Mouse (Mus musculus) small intestine, adult 2 months (tissue): Measurements from ENCODE around the gene Atf7. TPM values are rescaled to one million over a fixed set of nuclear protein-coding genes. Genes with fewer than 3 reads are reported as not detected.

Experiments used
- H3K27ac ChIP-seq: fragments of 200-500 bp; 2 replicates; pipeline ENCODE4 v1.5.1; 2012; ENCODE audit warnings: low read depth, low read length, control low read depth, inconsistent platforms; ENCODE audit not compliant: insufficient read depth
- H3K27me3 ChIP-seq: fragments of 200-500 bp; 2 replicates; pipeline ENCODE4 v1.6.1; 2012; ENCODE audit warnings: mild to moderate bottlenecking, moderate library complexity, low read length, inconsistent platforms; ENCODE audit not compliant: control insufficient read depth, insufficient read depth
- H3K36me3 ChIP-seq: fragments of 200-500 bp; 2 replicates; pipeline ENCODE4 v1.6.1; 2012; ENCODE audit warnings: mild to moderate bottlenecking, low read length, control low read depth, inconsistent platforms; ENCODE audit not compliant: control insufficient read depth, insufficient read depth
- H3K4me1 ChIP-seq: fragments of 200-500 bp; 2 replicates; pipeline ENCODE4 v1.6.1; 2012; ENCODE audit warnings: low read length, inconsistent platforms, mixed read lengths; ENCODE audit not compliant: control insufficient read depth, insufficient read depth, insufficient read length
- H3K4me3 ChIP-seq: fragments of 200-500 bp; 2 replicates; pipeline ENCODE4 v1.5.1; 2012; ENCODE audit warnings: low read depth, mild to moderate bottlenecking, control low read depth, inconsistent platforms, low read length, moderate library complexity
- CTCF ChIP-seq: fragments of 200-500 bp; IDR thresholded peaks from 2 replicates; pipeline ENCODE4 v1.5.1; 2012; ENCODE audit warnings: low read depth, mild to moderate bottlenecking, control low read depth, inconsistent platforms, low read length, moderate library complexity, mixed read lengths; ENCODE audit not compliant: insufficient replicate concordance, insufficient read length; ENCODE audit errors: extremely low read depth
- POLR2A ChIP-seq: fragments of 200-500 bp; IDR thresholded peaks from 2 replicates; pipeline ENCODE4 v1.6.1; 2012; ENCODE audit warnings: low read depth, mild to moderate bottlenecking, control low read depth, inconsistent platforms, low read length, moderate library complexity
- WGBS: fragments of 180-500 bp; shearing (Covaris S2); methylation state at CpG from one replicate; pipeline ENCODE4 v1.1.7; 2018; 5-methylcytosine and 5-hydroxymethylcytosine counted together
- polyA plus RNA-seq: library from polyadenylated mRNA; depleted of rRNA; stranded (reverse); fragments of >200 nt; gene quantifications from 2 replicates; pipeline ENCODE4 v1.2.3, GENCODE M21; 2012

Gene Atf7
- polyA plus RNA-seq, 1 experiment = 38.6 TPM

- H3K27me3 ChIP-seq = no peaks in the 10 kb centered on the region
- no peak for TF ChIP-seq POLR2A
- TF ChIP-seq CTCF = no peak
- H3K4me1 ChIP-seq = no peaks in the 10 kb centered on the region; the same call in 1 of the 2 replicates
- no peaks in the 10 kb centered on the region for H3K36me3 ChIP-seq
- H3K27ac ChIP-seq = no peak overlapping the region
- H3K4me3 ChIP-seq = no peak overlapping the region
- WGBS = 45% methylated on average over 3 of the region's 3 CpGs
Measured at GRCm38 (mm10) chr15:102572081-102572480, 53.2 kb downstream of the Atf7 start.

- no peak overlapping the region for H3K27ac ChIP-seq
- TF ChIP-seq POLR2A (no peak), CTCF (no peak)
- WGBS = 75% methylated on average over 2 of the region's 2 CpGs
Measured at GRCm38 (mm10) chr15:102567849-102568248, 57.4 kb downstream of the Atf7 start.

GRCm38 (mm10) chr15:102563681-102564080 is 61.6 kb downstream of the Atf7 start:
- H3K27me3 ChIP-seq = no peaks in the 10 kb centered on the region
- 94% methylated on average over 5 of the region's 5 CpGs for WGBS
- H3K4me3 ChIP-seq = no peak overlapping the region
- no peak for TF ChIP-seq CTCF
- TF ChIP-seq POLR2A = no peak
- peaks cover 7% of the 10 kb centered on the region for H3K36me3 ChIP-seq
- peaks cover 2% of the 10 kb centered on the region; the same call in 1 of the 2 replicates for H3K4me1 ChIP-seq
- H3K27ac ChIP-seq = no peak overlapping the region

More at GRCm38 (mm10) chr15:102567849-102568248, 57.4 kb downstream of the Atf7 start:
- Histone ChIP-seq H3K4me1 (no peaks in the 10 kb centered on the region; the same call in 1 of the 2 replicates), H3K27me3 (no peaks in the 10 kb centered on the region), H3K4me3 (no peak overlapping the region), H3K36me3 (no peaks in the 10 kb centered on the region)

DNA sequence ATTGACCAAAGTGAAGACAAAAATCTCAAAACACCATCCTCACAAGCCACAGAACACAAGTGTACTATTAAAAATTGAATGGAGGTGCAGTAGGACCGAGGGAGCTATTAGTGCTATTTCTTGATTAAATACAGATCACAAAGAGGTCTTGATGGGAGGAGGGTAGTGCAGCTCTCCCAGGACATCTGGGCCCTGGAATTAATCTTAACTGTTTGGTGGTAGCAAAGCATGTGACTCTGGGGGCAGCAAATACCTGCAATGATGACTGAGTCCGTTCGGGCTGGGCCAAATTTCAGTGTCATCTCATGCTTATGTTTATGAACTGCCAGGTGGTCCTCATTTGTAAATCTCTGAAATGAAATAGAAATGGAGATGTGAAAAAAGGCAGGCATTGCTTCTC is 62.2 kb downstream of the Atf7 start:
- WGBS = 79% methylated on average over 3 of the region's 3 CpGs
- no peak overlapping the region for H3K4me3 ChIP-seq
- H3K27ac ChIP-seq = no peak overlapping the region
- no peaks in the 10 kb centered on the region for H3K27me3 ChIP-seq
- peaks cover 2% of the 10 kb centered on the region; the same call in 1 of the 2 replicates for H3K4me1 ChIP-seq
- peaks cover 9% of the 10 kb centered on the region for H3K36me3 ChIP-seq
- TF ChIP-seq CTCF = no peak
- no peak for TF ChIP-seq POLR2A

GRCm38 (mm10) chr15:102562491-102562890 is 62.8 kb downstream of the Atf7 start:
- Histone ChIP-seq H3K36me3 (peaks cover 10% of the 10 kb centered on the region), H3K27ac (no peak overlapping the region), H3K27me3 (no peaks in the 10 kb centered on the region), H3K4me3 (no peak overlapping the region), H3K4me1 (peaks cover 2% of the 10 kb centered on the region; the same call in 1 of the 2 replicates)
- no peak for TF ChIP-seq POLR2A
- no peak for TF ChIP-seq CTCF
- WGBS = 27% methylated on average over 1 of the region's 1 CpGs

GRCm38 (mm10) chr15:102557580-102557979 is 67.7 kb downstream of the Atf7 start:
- peaks cover 40% of the 10 kb centered on the region for H3K36me3 ChIP-seq
- no peak overlapping the region for H3K4me3 ChIP-seq
- H3K27ac ChIP-seq = no peak overlapping the region
- TF ChIP-seq CTCF (no peak), POLR2A (no peak)
- H3K27me3 ChIP-seq = no peaks in the 10 kb centered on the region
- peaks cover 1% of the 10 kb centered on the region; the same call in 1 of the 2 replicates for H3K4me1 ChIP-seq

- no peaks in the 10 kb centered on the region for H3K27me3 ChIP-seq
- peaks cover 50% of the 10 kb centered on the region for H3K36me3 ChIP-seq
- WGBS = 100% methylated on average over 1 of the region's 1 CpGs
- TF ChIP-seq POLR2A (no peak), CTCF (no peak)
- H3K27ac ChIP-seq = no peak overlapping the region
- H3K4me3 ChIP-seq = no peak overlapping the region
- no peaks in the 10 kb centered on the region for H3K4me1 ChIP-seq
Measured at GRCm38 (mm10) chr15:102555581-102555980, 69.7 kb downstream of the Atf7 start.
